Mouse (Mus musculus) ES-E14 (cell line): ENCODE measurements at regions not wholly inside any gene's neighbourhood (a gene's known extent, or its start where the extent isn't known, plus 50 kb on each side); places are given as distances from the start of the nearest gene placed in this dataset.

Source experiments
- CHD2 ChIP-seq: IDR thresholded peaks from 2 replicates; pipeline ENCODE4 v1.6.1; 2014; ENCODE audit warnings: mild to moderate bottlenecking, low read depth, low read length, inconsistent platforms
- HCFC1 ChIP-seq: IDR thresholded peaks from 2 replicates; pipeline ENCODE4 v1.6.1; 2012; ENCODE audit warnings: low read length, inconsistent platforms, borderline replicate concordance; ENCODE audit not compliant: insufficient read depth
- MAFK ChIP-seq: IDR thresholded peaks from 2 replicates; pipeline ENCODE4 v1.6.1; 2014; ENCODE audit warnings: mild to moderate bottlenecking, low read depth, low read length, inconsistent platforms; ENCODE audit not compliant: insufficient read depth
- ZC3H11A ChIP-seq: IDR thresholded peaks from 2 replicates; pipeline ENCODE4 v1.6.1; 2012; ENCODE audit warnings: low read depth, mild to moderate bottlenecking, inconsistent platforms, low read length, borderline replicate concordance
- ZNF384 ChIP-seq: IDR thresholded peaks from 2 replicates; pipeline ENCODE4 v1.6.1; 2012; ENCODE audit warnings: low read depth, low read length, inconsistent platforms

DNA sequence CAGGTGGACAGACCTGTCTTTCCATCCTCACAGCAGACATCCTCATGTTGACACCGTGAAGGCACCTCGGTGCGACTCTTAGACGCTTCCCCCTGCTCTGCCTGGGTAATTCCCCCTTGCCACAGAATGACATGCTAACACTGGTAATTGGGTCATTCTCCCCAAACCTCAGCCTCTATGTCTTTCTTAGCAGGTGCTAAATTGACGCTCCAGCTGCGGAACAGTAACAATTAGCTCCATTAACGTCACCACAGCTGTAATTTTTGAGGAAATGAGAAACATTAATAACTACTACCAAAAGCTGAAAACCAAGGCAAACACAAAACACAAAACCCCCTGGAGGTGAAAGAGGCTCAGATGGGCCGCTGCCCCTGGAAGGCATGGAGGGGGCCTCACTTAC, 57.6 kb upstream of the Hdac4 start:
- TF ChIP-seq MAFK: no peak
- TF ChIP-seq ZNF384: no peak
- TF ChIP-seq ZC3H11A: no peak
- TF ChIP-seq HCFC1: no peak
- no peak for TF ChIP-seq CHD2
